Mouse (Mus musculus) CD4-positive, CD25-positive, alpha-beta regulatory T cell, adult 2 months (primary cell): ENCODE data around the gene 4931422A03Rik.
"Not testable (repeated sequence)": the region's sequence is repeated elsewhere in the genome, so short reads cannot be mapped to it uniquely, and the experiment has no call there.

Experiments used
- DNase-seq: peaks from one replicate; pipeline ENCODE4 v3.0.0-alpha.2; 2012; ENCODE audit warnings: low read depth, low spot score

4931422A03Rik gene

DNA sequence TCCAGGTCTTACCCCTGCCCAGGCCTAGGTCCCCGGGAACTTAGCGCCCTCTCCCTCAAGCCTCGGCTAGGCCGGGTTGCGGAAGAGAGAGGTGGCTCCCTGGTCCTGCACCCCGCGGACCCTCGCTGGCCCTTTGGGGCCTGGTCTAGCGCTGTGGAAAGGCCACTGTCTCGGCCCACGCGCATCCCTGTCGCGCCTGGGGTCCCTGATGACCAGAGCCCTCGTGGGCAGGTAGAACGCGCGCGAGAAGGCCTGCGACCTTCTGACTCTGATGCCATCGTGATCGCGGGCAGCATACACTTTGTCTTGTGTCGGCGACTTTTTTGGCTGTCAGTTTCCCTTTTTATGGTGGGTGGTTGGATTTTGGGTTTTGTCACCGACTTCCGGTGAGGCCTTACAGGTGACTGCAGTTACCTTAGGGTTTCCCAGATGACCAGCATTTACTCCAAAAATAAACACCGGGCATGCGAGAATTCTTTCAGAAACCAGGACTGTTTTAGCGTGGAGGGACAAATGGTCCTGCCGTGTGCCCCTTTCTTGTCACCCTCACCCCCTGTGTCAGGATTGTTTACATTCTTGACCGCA lies at the start of gene 4931422A03Rik:
Gene 4931422A03Rik, minus strand, starts transcription at position 223 of the 585 bp plus-strand sequence.
- DNase-seq: no peak

DNA sequence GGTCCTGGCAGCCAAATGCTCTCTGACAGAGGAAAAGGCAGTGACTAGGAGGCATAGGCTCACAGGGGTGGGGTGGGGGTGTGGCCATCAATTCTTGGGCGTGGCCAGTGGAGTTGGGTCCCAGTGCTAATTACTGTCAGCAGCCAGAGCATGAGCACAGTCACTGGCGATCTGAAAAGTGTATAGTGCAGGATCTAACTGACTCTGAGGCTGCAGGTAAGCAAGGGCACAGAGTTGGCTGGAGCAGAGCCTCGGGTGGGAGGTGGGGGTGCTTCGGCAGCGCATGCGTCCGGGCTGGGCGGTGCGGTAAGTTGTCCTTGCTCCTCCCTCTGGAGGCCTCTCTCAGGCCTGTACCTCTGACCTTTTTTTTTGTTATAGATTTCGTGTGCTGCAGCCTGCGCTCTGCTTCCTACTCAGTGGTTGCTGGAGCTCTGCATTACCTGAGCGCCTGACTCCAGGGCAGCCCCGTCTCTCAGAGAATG lies 41.6 kb upstream of the 4931422A03Rik start, which contains the start of gene Cd59b:
Gene Cd59b, plus strand, starts transcription at position 146 of the 482 bp plus-strand sequence.
- peak; percentile 69 for DNase-seq

DNA sequence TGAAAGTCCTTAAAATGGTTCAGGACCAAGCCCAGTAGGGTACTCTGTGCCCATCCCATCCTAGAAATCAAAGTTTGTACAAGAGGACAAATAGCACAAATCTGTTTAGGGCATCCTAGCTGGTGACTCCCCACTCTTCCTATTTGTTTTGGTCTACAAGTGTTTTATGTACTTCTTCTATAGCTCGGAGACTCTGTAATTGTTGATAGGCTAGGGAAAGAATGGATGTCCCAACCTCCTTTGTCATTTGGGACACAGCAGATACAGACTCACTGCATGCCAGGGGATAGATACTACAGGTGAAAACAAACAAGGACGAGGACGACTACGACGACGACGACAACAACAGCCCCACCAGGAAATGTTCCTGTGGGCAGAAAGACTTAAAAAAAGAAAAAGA lies 40.3 kb upstream of the 4931422A03Rik start, which contains the start of gene Gm10799:
Gene Gm10799, minus strand, starts transcription at position 101 of the 400 bp plus-strand sequence.
- not testable (repeated sequence) for DNase-seq

DNA sequence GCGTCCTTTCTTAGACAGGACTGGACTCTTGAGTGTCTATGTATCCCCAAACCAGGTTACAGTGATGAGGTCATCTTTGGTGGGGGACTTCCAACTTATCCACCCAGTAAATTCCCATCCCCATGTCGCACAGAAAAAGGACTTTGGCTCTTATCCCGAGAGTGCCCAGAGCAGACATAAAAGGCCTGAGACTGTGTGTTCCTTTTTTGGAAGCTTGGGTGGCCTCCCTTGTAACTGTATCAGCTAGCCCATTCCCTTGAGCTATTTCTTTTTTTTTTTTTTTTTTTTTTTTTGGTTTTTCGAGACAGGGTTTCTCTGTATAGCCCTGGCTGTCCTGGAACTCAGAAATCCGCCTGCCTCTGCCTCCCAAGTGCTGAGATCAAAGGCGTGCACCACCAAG lies 37.4 kb upstream of the 4931422A03Rik start, which contains the start of gene Gm10912:
Gene Gm10912, plus strand, starts transcription at position 301 of the 400 bp plus-strand sequence.
- DNase-seq: not testable (repeated sequence)

DNA sequence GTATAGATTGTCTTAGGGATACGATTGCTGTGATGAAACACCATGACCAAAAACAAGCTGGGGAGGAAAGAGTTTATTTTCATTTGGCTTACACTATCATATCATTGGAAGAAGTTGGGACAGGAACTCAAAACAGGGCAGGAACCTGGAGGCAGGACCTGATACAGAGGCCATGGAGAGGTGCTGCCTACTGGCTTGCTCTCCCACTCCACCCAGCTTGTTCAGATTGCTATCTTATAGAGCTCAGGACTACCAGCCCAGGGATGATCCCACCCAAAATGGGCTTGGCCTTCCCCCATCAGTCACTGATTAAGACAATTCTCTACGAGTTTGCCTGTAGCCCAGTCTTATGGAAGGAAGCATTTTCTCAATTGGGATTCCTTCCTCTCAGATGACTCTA lies 36.0 kb upstream of the 4931422A03Rik start:
- no peak for DNase-seq

DNA sequence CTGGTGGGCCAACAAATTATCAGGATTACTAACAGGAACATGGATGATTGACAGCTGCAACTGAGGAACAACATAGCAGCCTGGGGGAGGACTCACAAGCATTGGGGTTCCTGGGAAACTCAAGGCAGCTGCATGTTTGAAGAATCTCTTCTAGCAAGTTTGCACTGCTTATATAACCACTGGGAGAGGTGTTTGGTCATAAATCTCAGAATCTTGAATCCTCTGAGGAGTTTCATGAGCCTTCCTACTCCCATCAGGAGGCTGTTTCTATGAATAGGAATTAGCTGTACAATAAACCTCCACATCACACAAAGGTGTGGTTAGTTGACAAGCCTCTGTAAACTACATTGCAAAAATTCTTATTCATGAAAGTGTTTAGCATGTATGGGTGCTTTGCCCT lies 34.5 kb upstream of the 4931422A03Rik start:
- no peak for DNase-seq

DNA sequence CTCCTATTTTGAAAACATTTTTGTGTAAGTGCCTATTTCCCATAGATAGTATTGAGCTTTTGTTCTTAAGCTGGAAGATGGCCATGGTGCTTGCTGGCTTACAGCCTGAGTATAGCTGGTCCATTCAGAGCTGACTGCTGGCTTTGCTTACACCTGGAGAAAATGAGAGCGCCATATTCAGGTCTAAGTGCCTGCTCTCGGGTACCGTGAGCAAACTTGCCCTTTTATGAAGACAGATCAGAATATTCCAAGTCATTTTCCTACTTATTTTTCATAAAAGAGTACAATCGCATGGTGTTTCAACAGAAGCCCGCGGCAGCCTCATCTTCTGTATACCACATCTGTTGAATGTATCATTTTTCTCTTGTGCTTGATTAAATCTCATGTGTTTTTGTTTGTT lies 32.8 kb upstream of the 4931422A03Rik start:
- no peak for DNase-seq

DNA sequence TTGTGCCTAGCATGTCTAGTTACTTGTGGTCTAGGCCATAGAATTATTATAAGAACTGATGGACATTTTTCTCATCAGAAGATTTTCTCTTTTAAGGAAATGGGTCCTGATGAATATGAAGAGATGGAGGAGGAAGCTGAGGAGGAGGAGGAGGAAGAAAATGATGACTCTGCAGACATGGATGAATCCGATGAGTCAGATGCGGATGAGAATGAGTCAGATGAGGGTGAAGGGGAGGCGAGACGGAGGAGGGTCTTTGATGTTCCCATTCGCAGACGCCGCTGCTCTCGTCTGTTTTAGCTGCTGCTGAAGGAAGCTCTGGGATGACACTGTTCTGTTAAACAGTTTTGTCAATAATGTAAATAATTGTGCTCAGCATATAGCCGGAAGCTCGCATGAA lies 31.6 kb upstream of the 4931422A03Rik start:
- DNase-seq: no peak

DNA sequence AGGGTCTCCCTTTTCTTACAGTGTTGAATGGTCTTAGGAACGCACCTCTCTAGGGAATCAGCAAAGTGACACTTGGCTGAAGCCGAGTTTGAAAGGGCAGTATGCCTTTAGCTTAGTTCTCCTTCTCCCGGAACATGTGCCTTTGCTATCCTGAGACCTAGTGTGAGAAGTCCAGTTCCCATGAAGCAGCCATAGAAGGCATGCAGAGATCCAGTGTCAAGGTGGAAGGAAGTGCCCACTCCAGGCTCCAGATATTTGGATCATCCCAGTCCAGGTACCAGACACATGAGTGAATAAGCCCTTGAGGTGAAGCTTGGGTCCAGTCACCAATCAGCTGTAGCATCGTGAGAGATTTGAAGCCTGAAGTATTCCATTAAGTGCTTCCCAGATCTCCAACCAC lies 30.8 kb upstream of the 4931422A03Rik start:
- DNase-seq: no peak

DNA sequence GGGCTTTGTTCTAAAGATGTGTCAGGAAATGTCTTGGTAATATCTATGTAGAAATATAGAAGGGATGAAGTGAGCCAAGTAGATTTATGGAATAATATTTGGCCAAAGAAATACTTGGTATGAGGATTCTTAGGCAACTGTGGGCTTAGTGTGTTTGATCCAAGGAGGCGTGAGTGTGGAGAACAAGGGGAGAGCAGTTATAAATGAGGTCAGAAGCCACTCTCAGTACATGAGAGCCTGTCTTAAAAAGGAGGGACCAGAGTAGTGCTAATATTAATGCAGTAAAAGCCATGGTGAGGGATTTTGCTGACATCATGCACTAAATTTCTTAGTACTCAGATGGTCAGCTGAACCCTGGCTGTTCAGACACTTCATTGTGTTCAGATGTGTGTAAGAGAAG lies 30.2 kb upstream of the 4931422A03Rik start:
- no peak for DNase-seq

DNA sequence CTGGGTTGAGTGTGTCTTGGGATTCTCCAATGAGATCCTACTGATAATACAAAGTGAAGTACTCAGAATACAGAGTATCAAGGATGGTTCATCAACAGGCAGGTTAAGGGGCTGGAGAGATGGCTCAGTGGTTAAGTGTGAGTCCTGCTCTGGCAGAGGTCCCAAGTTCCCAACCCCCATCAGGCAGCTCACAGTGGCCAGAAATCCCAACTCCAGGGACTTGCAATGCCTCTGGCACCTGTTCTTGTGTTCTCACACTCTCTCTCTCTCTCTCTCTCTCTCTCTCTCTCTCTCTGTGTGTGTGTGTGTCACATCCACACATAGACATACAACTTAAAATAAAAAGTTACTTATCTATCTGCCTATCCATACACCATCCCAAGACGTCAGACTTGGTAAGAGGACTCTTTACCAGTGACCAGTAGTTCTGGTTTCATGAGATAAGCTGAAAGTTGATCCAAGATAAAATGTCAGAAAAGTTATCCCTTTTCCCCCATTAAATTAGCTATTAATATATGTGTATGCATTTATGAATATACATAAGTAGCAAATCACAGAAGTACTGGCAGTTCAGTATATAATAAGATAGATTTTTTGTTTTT lies 16.4 kb upstream of the 4931422A03Rik start:
- no peak for DNase-seq

DNA sequence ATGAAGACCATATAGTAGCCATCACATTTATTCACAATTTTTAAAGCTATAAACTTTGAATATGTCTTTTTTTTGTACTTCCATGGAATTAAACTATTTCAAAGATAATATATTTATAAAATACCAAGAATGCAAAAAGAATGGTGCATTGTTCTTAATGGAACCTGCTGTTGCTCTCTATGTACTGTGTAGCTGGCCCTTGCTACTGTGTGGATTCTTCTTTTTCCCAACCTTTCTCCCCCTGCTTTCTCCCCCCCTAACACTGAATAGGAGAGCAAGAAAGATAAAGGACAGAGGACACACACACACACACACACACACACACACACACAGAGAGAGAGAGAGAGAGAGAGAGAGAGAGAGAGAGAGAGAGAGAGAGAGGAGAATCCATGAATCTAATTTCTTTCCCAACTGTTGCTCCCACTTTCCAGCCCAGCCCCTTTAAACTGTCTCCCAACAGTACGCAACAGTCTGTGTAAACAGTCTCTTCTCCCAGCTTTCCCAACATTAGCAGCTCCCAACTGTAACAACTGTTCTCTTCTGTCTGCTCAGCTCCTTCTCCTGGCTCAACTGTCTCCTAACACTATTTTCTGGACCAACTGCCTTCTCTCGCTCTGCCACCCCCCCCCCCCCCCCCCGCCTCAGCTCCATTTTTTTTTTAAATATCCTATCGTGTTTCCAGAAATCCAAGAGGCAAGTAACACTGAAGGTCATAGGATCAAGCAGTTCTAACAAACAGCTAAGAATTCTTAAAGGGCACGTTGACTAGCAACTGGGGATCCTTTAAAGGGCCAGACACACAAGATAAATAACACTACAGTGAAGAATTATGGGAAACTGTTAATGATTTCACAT lies 15.7 kb upstream of the 4931422A03Rik start:
- DNase-seq: no peak

DNA sequence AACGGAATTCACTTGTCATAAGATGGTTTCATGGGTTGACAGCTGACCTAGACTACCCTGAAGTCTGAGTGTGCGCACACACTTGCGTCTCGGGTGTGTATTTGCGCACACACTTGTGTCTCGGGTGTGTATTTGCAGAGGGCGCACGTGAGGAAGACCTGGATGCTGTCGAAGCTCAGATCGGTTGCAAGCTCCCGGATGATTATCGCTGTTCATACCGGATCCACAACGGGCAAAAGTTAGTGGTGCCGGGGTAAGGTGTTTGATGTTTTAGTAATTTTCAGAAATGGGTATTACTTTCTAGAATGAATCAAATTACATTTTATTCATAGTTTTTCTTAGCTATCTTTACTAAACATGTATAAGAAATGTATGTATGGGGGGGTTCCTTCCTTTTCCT lies 14.6 kb upstream of the 4931422A03Rik start:
- no peak for DNase-seq

DNA sequence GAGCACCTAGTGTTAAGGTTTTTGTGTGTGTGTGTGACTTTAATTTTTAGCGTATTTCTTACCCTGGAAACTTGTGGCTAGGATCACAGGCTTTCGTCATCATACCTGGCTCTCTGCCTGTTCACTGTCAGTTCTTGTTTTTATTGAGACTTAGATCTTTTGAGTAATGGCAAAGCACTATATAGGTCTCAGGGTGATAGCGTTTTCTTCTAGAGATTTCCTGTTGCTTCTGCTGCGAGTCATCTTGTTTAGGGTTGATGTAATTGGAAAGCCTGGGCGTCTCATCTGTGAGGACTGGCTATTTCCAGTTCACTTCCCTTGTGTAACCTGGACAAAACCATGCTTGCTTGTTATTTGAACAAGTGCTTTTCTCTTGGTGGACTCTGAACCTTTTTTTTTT lies 13.5 kb upstream of the 4931422A03Rik start:
- peak; percentile 12 for DNase-seq

DNA sequence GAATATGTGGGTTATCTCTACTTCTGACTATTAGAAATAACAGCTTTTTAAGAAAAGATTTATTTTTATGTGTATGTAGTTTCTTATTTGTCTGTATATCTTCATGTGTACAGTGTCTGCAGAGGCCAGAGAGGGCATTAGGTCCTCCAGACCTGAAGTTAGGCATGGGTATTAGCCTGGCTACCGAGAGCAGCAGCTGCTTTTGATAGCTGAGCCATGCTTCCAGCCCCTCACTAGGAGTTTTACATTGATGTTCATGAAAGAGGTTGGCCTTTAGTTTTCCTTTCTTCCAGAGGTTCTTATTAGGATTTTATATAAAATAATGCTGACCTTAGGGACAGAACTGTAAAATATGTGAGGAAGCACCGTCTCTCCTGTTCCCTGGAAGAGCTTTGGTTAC lies 10.1 kb upstream of the 4931422A03Rik start:
- no peak for DNase-seq

DNA sequence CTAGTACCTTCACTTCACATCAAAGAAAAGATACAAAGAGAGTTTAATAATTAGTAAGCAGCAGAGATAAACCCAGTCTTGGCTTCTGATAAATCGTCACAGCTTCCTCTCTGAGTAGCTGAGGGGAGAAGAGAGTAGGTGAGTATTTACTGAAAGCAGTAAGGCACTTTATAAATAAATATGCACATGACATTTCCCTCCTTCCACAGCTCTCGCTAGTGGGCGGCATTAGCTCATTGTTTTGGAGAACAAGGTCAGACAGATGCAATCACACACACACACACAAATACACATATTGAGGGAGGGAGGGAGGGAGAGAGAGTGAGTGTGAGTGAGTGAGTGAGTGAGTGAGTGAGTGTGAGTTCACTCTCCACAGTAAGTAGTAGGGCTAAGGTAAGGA lies 8.2 kb upstream of the 4931422A03Rik start:
- DNase-seq: no peak

DNA sequence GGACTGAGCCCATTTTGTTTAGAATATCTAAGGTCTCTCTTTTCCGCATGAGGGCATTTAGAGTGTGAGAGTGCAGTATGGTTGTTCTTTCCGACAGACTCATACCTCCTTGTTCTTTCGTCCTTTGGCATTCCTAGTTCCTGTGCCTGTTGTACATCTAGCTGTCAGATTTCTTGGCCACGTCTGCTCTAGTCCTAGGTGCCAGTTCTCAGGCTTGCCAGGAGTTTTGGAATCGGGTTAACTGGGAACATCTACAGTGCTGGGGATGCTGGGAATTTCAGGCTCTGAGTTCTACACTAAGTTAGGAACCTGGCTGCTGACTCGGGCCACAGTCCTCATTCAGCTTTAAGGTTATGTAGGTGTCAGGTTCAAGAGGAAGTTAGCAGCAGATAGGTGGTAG lies 7.4 kb upstream of the 4931422A03Rik start:
- DNase-seq: no peak

DNA sequence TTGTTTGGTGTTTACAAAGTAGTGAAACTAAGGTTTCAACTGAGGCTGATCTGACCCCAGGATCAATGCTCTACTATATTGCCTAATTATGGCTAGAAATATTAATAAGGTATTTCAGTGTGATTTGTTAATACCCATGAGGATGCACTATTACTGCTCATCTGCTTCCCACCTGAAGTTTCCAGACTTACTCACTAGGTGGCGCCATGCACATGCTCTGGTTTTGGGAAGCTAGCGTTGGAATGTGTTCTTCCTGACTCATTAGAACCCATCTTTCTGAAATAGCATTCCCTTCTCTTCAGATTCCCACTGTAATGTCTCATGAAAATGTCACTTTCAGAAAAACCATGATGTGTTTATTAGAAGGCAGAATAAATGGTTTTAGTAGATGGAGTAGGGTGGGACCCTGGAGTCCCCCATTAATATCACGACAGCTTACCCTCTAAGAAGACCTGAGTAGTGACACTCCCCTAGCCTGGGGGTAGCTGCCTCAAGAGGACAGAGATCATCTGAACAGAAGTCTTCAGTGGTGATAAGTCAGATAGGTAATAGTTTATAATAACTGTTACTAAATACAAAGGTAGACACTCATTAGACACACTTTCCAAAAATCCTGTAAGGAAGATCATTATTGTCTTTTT lies 6.8 kb upstream of the 4931422A03Rik start:
- DNase-seq: peak; percentile 62

DNA sequence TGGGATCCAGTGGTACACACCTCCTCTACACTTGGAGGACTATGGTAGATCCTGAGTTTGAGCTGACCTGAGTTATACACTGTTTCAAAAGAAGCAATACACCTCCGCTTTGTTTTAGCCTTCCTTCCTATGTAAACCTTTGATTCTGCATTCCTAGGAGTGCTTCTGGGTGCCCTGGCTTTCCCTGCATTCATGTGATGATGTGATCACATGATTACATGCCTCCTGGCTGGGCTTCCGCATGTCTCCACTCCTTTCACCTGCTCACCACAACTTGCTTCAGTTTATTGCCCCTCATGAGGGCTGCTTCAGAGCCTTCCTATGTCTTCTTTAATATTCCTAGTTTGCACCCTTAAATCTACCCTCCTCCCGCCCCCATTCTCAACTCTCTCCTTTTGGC lies 3.9 kb upstream of the 4931422A03Rik start:
- no peak for DNase-seq

DNA sequence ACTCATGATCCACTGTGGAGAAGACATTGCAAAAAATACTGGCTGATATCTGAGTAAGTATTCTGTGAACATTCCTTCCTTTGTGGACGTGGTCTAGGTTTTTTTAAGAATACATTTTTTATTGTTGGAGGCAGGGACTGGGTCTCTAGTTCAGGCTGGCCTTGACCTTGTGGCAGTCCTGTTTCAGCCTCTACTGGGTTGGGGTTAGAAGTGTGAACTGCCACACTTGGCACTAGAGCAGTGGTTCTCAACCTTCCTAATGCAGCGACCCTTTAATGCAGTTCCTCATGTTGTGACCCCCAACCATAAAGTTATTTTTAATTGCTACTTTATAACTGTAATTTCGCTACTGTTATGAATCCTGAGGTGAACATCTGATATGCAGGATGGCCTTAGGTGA lies 2.2 kb upstream of the 4931422A03Rik start:
- no peak for DNase-seq

DNA sequence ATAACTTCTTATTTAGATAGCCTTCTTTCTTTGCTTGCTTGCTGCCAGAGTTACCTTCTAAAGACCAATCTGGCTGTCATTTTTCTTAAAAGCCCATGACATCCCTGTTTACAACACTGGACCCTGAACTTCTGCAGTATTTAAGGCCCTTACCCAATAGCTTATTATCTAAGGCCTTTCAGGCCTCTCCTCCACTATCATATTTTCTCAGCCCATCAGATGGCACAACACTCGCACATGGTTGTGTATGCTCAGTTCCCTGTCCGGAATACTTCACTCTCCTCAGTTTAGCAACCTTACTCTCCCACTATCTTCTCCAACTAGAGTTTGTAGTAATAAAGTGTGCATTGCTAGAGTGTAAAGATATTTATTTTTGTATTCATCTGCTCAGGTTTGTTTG lies 913 bp upstream of the 4931422A03Rik start:
- DNase-seq: no peak
